Mouse (Mus musculus) liver, embryonic 15.5 days (tissue): ENCODE measurements at regions not wholly inside any gene's neighbourhood (a gene's known extent, or its start where the extent isn't known, plus 50 kb on each side); places are given as distances from the start of the nearest gene placed in this dataset.
A peak's percentile ranks its signal among the peaks of the same experiment; 100 is the strongest.

Experiments used
- ATAC-seq: fragments of 200-750 bp; cut with Nextera tagmentation; 2 replicates; pipeline ENCODE4 v1.8.0; 2017; ENCODE audit warnings: moderate number of reproducible peaks, mild to moderate bottlenecking, moderate library complexity; ENCODE audit not compliant: insufficient read depth
- H3K27ac ChIP-seq: fragments of 300-500 bp; sonication (generic); replicated peaks from 2 replicates; pipeline ENCODE4 v1.5.1; 2015; ENCODE audit warnings: mild to moderate bottlenecking, inconsistent platforms
- H3K27me3 ChIP-seq: fragments of 300-500 bp; sonication (generic); 2 replicates; pipeline ENCODE4 v1.6.1; 2015; ENCODE audit warnings: mild to moderate bottlenecking, inconsistent platforms
- H3K36me3 ChIP-seq: fragments of 300-500 bp; sonication (generic); replicated peaks from 2 replicates; pipeline ENCODE4 v1.6.1; 2015; ENCODE audit warnings: moderate library complexity, mild to moderate bottlenecking, inconsistent platforms
- H3K4me1 ChIP-seq: fragments of 300-500 bp; sonication (generic); replicated peaks from 2 replicates; pipeline ENCODE4 v1.6.1; 2015; ENCODE audit warnings: inconsistent platforms
- H3K4me2 ChIP-seq: fragments of 300-500 bp; sonication (generic); 2 replicates; pipeline ENCODE4 v1.6.1; 2015; ENCODE audit warnings: moderate library complexity, mild to moderate bottlenecking, inconsistent platforms
- H3K4me3 ChIP-seq: fragments of 300-500 bp; sonication (generic); replicated peaks from 2 replicates; pipeline ENCODE4 v1.5.1; 2015; ENCODE audit warnings: mild to moderate bottlenecking, inconsistent platforms
- H3K9ac ChIP-seq: fragments of 300-500 bp; sonication (generic); 2 replicates; pipeline ENCODE4 v1.6.1; 2015; ENCODE audit warnings: moderate library complexity, mild to moderate bottlenecking, inconsistent platforms
- H3K9me3 ChIP-seq: fragments of 300-500 bp; sonication (generic); replicated peaks from 2 replicates; pipeline ENCODE4 v1.6.1; 2016; ENCODE audit warnings: inconsistent platforms
- WGBS: fragments of 180-500 bp; shearing (Covaris S2); methylation state at CpG from one replicate; pipeline ENCODE4 v1.1.7; 2015; ENCODE audit warnings: mixed read lengths; ENCODE audit not compliant: insufficient replicate concordance; 5-methylcytosine and 5-hydroxymethylcytosine counted together

DNA sequence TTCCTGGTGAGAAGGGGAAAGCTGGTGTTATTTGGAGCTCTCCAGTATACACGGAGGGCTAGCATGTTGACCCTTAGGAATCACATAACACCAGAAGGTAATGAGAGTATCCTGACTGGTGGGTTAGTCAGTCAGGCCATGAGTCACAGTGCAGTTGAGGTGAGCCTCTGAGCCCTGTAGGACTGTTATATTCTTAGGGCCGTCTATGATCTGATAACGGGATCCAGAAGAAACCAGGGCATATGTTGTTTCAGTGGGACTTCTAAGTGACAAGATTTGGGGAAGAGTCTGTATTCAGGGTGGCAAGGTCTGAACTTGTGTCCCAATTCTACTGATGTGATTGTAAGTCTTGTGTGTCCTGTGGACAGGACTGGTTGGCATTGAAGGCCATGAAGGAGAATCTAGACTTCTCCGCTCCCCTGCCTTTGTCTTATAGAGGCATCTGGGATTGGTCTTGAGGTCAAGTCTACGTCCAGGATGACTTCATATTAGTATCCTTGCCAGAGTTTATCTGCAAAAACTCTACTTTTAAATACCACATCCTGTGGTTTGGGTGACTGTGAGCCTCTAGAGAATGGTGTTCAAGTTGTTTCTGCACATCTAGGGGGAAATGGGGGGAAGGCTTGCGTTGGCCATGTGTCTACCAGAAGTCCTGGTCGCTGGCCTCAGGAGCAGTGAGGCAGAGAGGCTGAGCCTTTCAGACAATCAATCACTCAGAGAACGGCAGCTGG is 71.2 kb downstream of the Itgb2l start:
- Histone ChIP-seq H3K27me3 (no peaks in the 10 kb centered on the region), H3K4me3 (no peak overlapping the region), H3K27ac (no peak overlapping the region), H3K9me3 (no peaks in the 10 kb centered on the region), H3K36me3 (no peaks in the 10 kb centered on the region), H3K4me1 (peaks cover 12% of the 10 kb centered on the region), H3K9ac (no peak overlapping the region), H3K4me2 (no peak overlapping the region)
- 31% methylated on average over 8 of the region's 8 CpGs for WGBS
- ATAC-seq, result no peak

DNA sequence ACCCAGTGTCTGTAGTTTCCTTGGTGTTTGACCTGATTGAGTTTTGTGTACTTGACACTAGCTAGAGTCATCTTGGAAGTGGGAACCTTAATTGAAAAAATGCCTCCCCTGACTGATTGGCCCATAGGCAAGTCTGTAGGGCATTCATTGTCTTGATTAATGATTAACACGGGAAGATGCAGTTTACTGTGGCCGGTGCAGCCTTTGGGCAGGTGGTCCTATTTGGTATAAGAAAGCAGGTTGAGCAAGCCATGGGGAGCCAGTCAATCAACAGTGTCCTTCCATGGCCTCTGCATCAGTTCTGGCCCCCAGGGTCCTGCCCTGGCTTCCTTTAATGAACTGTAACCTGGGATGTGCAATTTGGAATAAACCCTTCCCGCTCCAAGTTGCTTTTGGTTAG is 72.3 kb downstream of the Itgb2l start:
- WGBS, result 66% methylated on average over 3 of the region's 3 CpGs
- H3K4me3 ChIP-seq, result no peak overlapping the region
- peaks cover 12% of the 10 kb centered on the region for H3K4me1 ChIP-seq
- no peak overlapping the region for H3K4me2 ChIP-seq
- H3K27me3 ChIP-seq, result no peaks in the 10 kb centered on the region
- H3K36me3 ChIP-seq, result no peaks in the 10 kb centered on the region
- no peak overlapping the region for H3K27ac ChIP-seq
- no peak overlapping the region for H3K9ac ChIP-seq
- H3K9me3 ChIP-seq, result no peaks in the 10 kb centered on the region
- ATAC-seq, result no peak

DNA sequence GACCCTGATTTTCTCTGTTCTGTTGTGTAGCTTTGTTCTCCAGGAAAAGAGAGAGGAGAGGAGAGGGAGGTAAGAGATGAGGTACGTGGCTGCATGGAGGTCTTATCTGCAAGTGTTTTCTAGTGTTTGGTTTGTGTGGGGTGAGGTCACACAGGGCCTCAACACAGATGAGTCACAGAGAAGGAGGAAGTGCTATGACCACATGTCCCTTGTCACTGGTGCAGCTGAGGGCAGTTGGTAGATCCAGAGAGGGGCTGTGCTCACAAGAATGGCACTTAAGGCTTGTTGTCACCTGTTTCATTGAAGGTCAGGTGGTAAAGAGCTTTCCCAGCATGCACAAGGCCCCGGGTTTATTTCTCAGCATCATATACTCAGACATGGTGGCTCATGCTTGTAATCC is 73.2 kb downstream of the Itgb2l start:
- H3K9me3 ChIP-seq, result no peaks in the 10 kb centered on the region
- H3K4me3 ChIP-seq, result no peak overlapping the region
- no peaks in the 10 kb centered on the region for H3K36me3 ChIP-seq
- ATAC-seq, result 0 out of 2 replicates have a peak, but pooled peaks have one; percentile 22
- no peak overlapping the region for H3K4me2 ChIP-seq
- no peak overlapping the region for H3K9ac ChIP-seq
- no peak overlapping the region for H3K27ac ChIP-seq
- no peaks in the 10 kb centered on the region for H3K27me3 ChIP-seq
- H3K4me1 ChIP-seq, result peaks cover 12% of the 10 kb centered on the region
- 25% methylated on average over 2 of the region's 2 CpGs for WGBS
